Mouse (Mus musculus): ENCODE data around the gene Zcchc24.

Gene Zcchc24

GRCm38 (mm10) chr14:25776294-25776693 is 7.5 kb upstream of the Zcchc24 start:
- no peak for DNase-seq (ENCODE audit: low read depth, low spot score)

- DNase-seq (ENCODE audit: low read depth, low spot score): no peak
Measured at GRCm38 (mm10) chr14:25774100-25774499, 5.3 kb upstream of the Zcchc24 start.

- no peak for DNase-seq (ENCODE audit: low read depth, low spot score)
Measured at GRCm38 (mm10) chr14:25773039-25773438, 4.2 kb upstream of the Zcchc24 start.

GRCm38 (mm10) chr14:25769626-25770306 is 927 bp upstream of the Zcchc24 start:
- DNase-seq (ENCODE audit: low read depth, low spot score): no peak

GRCm38 (mm10) chr14:25768261-25768893 is 462 bp downstream of the Zcchc24 start:
- DNase-seq (ENCODE audit: low read depth, low spot score): peak; percentile 33

GRCm38 (mm10) chr14:25767725-25768203 is 1.1 kb downstream of the Zcchc24 start:
- DNase-seq (ENCODE audit: low read depth, low spot score): no peak

GRCm38 (mm10) chr14:25766441-25766840 is 2.4 kb downstream of the Zcchc24 start:
- DNase-seq (ENCODE audit: low read depth, low spot score): no peak

GRCm38 (mm10) chr14:25765921-25766320 is 2.9 kb downstream of the Zcchc24 start:
- peak; percentile 93 for DNase-seq (ENCODE audit: low read depth, low spot score)

- DNase-seq (ENCODE audit: low read depth, low spot score): peak; percentile 54
Measured at GRCm38 (mm10) chr14:25765146-25765545, 3.7 kb downstream of the Zcchc24 start.

GRCm38 (mm10) chr14:25761184-25761583 is 7.7 kb downstream of the Zcchc24 start:
- no peak for DNase-seq (ENCODE audit: low read depth, low spot score)

- no peak for DNase-seq (ENCODE audit: low read depth, low spot score)
Measured at GRCm38 (mm10) chr14:25759981-25760537, 8.8 kb downstream of the Zcchc24 start.

- peak; percentile 25 for DNase-seq (ENCODE audit: low read depth, low spot score)
Measured at GRCm38 (mm10) chr14:25759551-25759950, 9.3 kb downstream of the Zcchc24 start.

- DNase-seq (ENCODE audit: low read depth, low spot score): no peak
Measured at GRCm38 (mm10) chr14:25757917-25758316, 10.9 kb downstream of the Zcchc24 start.

- DNase-seq (ENCODE audit: low read depth, low spot score): no peak
Measured at GRCm38 (mm10) chr14:25756385-25756990, 12.4 kb downstream of the Zcchc24 start.

- no peak for DNase-seq (ENCODE audit: low read depth, low spot score)
Measured at GRCm38 (mm10) chr14:25755541-25755940, 13.3 kb downstream of the Zcchc24 start.

GRCm38 (mm10) chr14:25754531-25755484 is 14.0 kb downstream of the Zcchc24 start:
- DNase-seq (ENCODE audit: low read depth, low spot score): no peak

- DNase-seq (ENCODE audit: low read depth, low spot score): peak; percentile 85
Measured at GRCm38 (mm10) chr14:25753021-25753420, 15.8 kb downstream of the Zcchc24 start.

GRCm38 (mm10) chr14:25751067-25751466 is 17.8 kb downstream of the Zcchc24 start:
- DNase-seq (ENCODE audit: low read depth, low spot score): no peak

- DNase-seq (ENCODE audit: low read depth, low spot score): no peak
Measured at GRCm38 (mm10) chr14:25750448-25751015, 18.3 kb downstream of the Zcchc24 start.

GRCm38 (mm10) chr14:25749143-25749909 is 19.5 kb downstream of the Zcchc24 start:
- no peak for DNase-seq (ENCODE audit: low read depth, low spot score)

Measured in brain, adult 2 months (tissue).